Mouse (Mus musculus) hindbrain, embryonic 12.5 days (tissue): ENCODE results near the gene Ptn. TPM values are rescaled to one million over a fixed set of nuclear protein-coding genes. Genes with fewer than 3 reads are reported as not detected.
A peak's percentile ranks its signal among the peaks of the same experiment; 100 is the strongest.

ENCODE experiments used
- ATAC-seq: fragments of 200-750 bp; cut with Nextera tagmentation; 2 replicates; pipeline ENCODE4 v1.8.0; 2017; ENCODE audit warnings: moderate TSS enrichment; ENCODE audit not compliant: low FRiP score
- H3K27ac ChIP-seq: fragments of 300-500 bp; sonication (generic); 2 replicates; pipeline ENCODE4 v1.5.1; 2016; ENCODE audit warnings: mild to moderate bottlenecking
- H3K27me3 ChIP-seq: fragments of 300-500 bp; sonication (generic); 2 replicates; pipeline ENCODE4 v1.6.1; 2016; ENCODE audit warnings: mild to moderate bottlenecking
- H3K36me3 ChIP-seq: fragments of 300-500 bp; sonication (generic); 2 replicates; pipeline ENCODE4 v1.6.1; 2016; ENCODE audit warnings: mild to moderate bottlenecking
- H3K4me1 ChIP-seq: fragments of 300-500 bp; sonication (generic); 2 replicates; pipeline ENCODE4 v1.6.1; 2016
- H3K4me2 ChIP-seq: fragments of 300-500 bp; sonication (generic); replicated peaks from 2 replicates; pipeline ENCODE4 v1.6.1; 2016; ENCODE audit warnings: mild to moderate bottlenecking
- H3K4me3 ChIP-seq: fragments of 300-500 bp; sonication (generic); 2 replicates; pipeline ENCODE4 v1.5.1; 2016; ENCODE audit warnings: mild to moderate bottlenecking
- H3K9ac ChIP-seq: fragments of 300-500 bp; sonication (generic); 2 replicates; pipeline ENCODE4 v1.6.1; 2016; ENCODE audit warnings: mild to moderate bottlenecking, moderate library complexity
- H3K9me3 ChIP-seq: fragments of 300-500 bp; sonication (generic); replicated peaks from 2 replicates; pipeline ENCODE4 v1.6.1; 2016; ENCODE audit warnings: mild to moderate bottlenecking
- WGBS: fragments of 180-500 bp; shearing (Covaris S2); methylation state at CpG from one replicate; pipeline ENCODE4 v1.1.7; 2016; 5-methylcytosine and 5-hydroxymethylcytosine counted together
- polyA plus RNA-seq: library from polyadenylated mRNA; unstranded; fragments of >200 nt; fragmentation: Nextera tagmentation; extraction: Ambion mirVana; gene quantifications from 2 replicates; pipeline ENCODE4 v1.2.1, GENCODE M21; 2016

Gene Ptn
- polyA plus RNA-seq, result 500 and 546 TPM in 2 replicates

DNA sequence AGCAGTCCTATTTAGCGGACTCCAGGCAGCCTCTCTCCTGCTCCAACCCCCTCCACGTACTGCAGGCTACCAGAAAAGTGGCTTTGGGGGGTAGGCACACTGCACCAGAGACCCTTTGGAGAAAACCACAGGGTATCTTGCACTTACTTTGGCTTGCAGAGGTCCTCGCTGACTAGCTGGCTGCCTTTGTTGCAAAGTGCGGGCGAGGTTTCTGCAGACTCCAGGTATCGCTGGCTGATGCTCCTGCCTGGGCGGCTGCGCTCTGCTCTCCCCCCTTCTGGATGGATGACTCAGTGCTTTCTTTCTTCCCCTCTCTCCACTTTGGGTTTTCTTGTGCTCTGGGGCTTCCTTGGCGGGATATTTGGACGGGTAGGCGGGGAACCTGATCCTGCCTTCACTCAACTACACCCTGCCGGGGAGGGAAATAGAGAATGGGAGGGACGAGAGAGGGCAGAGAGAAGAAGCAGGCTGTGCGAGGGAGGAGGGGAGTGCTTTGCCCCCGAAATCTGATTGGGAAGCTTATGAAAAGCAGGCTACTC, at the start of gene Ptn:
Gene Ptn, minus strand, starts transcription at position 474 of the 539 bp plus-strand sequence.
- ATAC-seq, result peak; percentile 85

DNA sequence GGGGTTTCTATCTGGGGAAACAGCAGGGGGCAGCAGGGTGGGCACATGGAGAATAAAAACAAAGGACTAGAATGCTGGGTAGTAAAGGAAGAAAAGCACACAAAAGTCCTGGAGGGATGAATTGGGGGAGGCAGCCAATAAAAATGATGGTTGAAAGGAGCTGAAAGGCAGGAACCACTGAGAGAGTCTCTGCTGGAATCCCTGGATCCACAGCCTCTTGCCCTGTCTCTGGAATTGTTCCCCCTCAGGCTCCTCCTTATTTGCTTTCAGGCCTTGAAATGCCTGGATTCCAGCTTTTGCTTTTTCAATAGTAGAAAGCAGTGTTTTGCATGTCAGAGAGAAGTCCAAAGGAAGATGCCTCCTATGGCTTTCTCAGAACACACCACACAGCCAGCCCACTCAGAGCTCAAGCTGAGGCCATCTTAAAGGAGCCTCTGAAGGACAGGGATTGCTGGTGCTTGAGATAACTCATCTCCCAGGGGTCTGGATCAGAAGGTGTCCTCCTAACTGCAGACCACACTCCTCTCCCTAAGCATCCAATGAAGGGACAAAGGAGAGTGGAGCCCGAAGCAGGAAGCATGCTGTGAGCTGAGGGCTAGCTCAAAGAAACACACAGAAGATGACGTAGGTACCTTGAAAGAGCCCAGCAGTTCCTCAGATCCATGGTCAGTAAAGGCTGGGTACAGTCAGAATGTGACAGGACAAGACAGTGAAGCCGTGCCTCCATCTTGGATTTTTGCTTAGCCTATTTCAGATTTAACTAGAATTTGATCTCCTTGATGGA, 48.4 kb upstream of the Ptn start:
- Histone ChIP-seq H3K36me3 (no peaks in the 10 kb centered on the region), H3K4me1 (peaks cover 6% of the 10 kb centered on the region; the same call in 1 of the 2 replicates), H3K4me3 (no peak overlapping the region), H3K9ac (no peak overlapping the region), H3K9me3 (no peaks in the 10 kb centered on the region), H3K27me3 (no peaks in the 10 kb centered on the region), H3K27ac (peak overlapping the region; percentile 79), H3K4me2 (no peak overlapping the region)
- 26% methylated on average over 3 of the region's 3 CpGs for WGBS
- ATAC-seq, result peak; percentile 61

More for the DNA sequence above, at the start of gene Ptn:
- Histone ChIP-seq H3K9ac (peak within 1 kb of the TSS; percentile 79), H3K4me2 (peak within 1 kb of the TSS; percentile 59), H3K36me3 (no peaks in the 10 kb centered on the region), H3K9me3 (no peaks in the 10 kb centered on the region), H3K27me3 (no peaks in the 10 kb centered on the region), H3K27ac (peak within 1 kb of the TSS; percentile 85), H3K4me1 (peaks cover 17% of the 10 kb centered on the region), H3K4me3 (peak within 1 kb of the TSS; percentile 54)
- under 1% methylated on average over 15 of the region's 15 CpGs for WGBS

- H3K27ac ChIP-seq, result peak overlapping the region; percentile 79
- ATAC-seq, result peak; percentile 81
- no peaks in the 10 kb centered on the region for H3K36me3 ChIP-seq
- H3K4me2 ChIP-seq, result no peak overlapping the region
- no peaks in the 10 kb centered on the region for H3K9me3 ChIP-seq
- 12% methylated on average over 6 of the region's 6 CpGs for WGBS
- H3K4me3 ChIP-seq, result no peak overlapping the region
- H3K4me1 ChIP-seq, result peaks cover 6% of the 10 kb centered on the region; the same call in 1 of the 2 replicates
- no peak overlapping the region for H3K9ac ChIP-seq
- no peaks in the 10 kb centered on the region for H3K27me3 ChIP-seq
Measured at GRCm38 (mm10) chr6:36857627-36858257, 47.7 kb upstream of the Ptn start.

GRCm38 (mm10) chr6:36850422-36851129, 40.6 kb upstream of the Ptn start:
- 74% methylated on average over 7 of the region's 7 CpGs for WGBS
- Histone ChIP-seq H3K27ac (no peak overlapping the region), H3K9ac (no peak overlapping the region), H3K27me3 (no peaks in the 10 kb centered on the region), H3K4me3 (no peak overlapping the region), H3K4me2 (no peak overlapping the region), H3K9me3 (no peaks in the 10 kb centered on the region), H3K36me3 (no peaks in the 10 kb centered on the region), H3K4me1 (no peaks in the 10 kb centered on the region)
- ATAC-seq, result peak; percentile 69; the same call in 1 of the 2 replicates

- WGBS, result 84% methylated on average over 1 of the region's 1 CpGs
Measured at GRCm38 (mm10) chr6:36845288-36845687, 35.3 kb upstream of the Ptn start.

GRCm38 (mm10) chr6:36844258-36844657, 34.2 kb upstream of the Ptn start:
- Histone ChIP-seq H3K4me2 (no peak overlapping the region), H3K27me3 (no peaks in the 10 kb centered on the region), H3K9me3 (no peaks in the 10 kb centered on the region), H3K36me3 (no peaks in the 10 kb centered on the region), H3K4me1 (peaks cover 6% of the 10 kb centered on the region; the same call in 1 of the 2 replicates), H3K9ac (no peak overlapping the region), H3K4me3 (no peak overlapping the region), H3K27ac (no peak overlapping the region)
- 61% methylated on average over 6 of the region's 6 CpGs for WGBS
- no peak for ATAC-seq

More at GRCm38 (mm10) chr6:36845288-36845687, 35.3 kb upstream of the Ptn start:
- Histone ChIP-seq H3K4me3 (no peak overlapping the region), H3K9me3 (no peaks in the 10 kb centered on the region), H3K27ac (no peak overlapping the region), H3K9ac (no peak overlapping the region), H3K4me2 (no peak overlapping the region), H3K27me3 (no peaks in the 10 kb centered on the region), H3K36me3 (no peaks in the 10 kb centered on the region), H3K4me1 (peaks cover 6% of the 10 kb centered on the region; the same call in 1 of the 2 replicates)
- ATAC-seq, result no peak

- Histone ChIP-seq H3K4me1 (peaks cover 6% of the 10 kb centered on the region; the same call in 1 of the 2 replicates), H3K4me2 (no peak overlapping the region)
Measured at GRCm38 (mm10) chr6:36843031-36843488, 33.0 kb upstream of the Ptn start.

DNA sequence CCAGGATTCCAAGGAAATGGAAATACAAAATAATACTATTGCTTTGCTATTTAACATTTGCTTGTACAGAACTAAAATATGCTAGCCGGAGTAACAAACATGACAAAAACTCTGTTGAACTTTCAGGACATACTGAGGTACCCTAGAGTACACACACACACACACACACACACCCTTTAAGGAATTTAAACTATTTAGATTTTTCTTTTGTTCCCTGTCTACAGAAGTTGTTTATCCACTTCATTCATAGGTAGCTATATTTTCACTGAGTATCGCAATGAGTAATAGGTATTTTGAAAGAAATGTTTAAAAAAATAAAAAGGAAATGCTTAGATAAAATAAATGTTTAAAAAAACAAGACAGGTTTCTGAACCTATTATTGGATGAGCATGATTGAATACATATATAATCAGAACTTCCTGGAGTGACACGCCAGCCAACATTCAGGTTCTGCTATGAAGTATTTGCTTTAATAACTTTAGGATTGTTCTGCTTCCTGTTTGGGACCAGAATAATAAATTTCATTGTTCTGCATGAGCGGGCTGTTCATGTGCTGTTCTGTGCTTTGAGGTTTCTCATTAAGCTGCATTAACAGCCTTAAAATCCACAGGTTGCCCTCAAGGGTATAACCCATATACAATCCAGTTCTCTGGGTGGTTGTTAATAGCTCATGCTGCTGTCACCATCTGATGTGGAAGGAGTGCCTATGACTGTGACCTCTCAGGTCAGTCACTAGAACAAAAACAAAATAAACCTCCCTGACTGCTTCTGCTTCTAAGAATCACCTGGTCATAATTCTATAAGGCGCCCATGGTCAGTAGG, 32.3 kb upstream of the Ptn start:
- no peaks in the 10 kb centered on the region for H3K27me3 ChIP-seq
- ATAC-seq, result no peak
- peaks cover 6% of the 10 kb centered on the region; the same call in 1 of the 2 replicates for H3K4me1 ChIP-seq
- 69% methylated on average over 5 of the region's 5 CpGs for WGBS
- H3K4me2 ChIP-seq, result no peak overlapping the region
- H3K4me3 ChIP-seq, result no peak overlapping the region
- H3K36me3 ChIP-seq, result no peaks in the 10 kb centered on the region
- H3K9ac ChIP-seq, result no peak overlapping the region
- no peaks in the 10 kb centered on the region for H3K9me3 ChIP-seq
- H3K27ac ChIP-seq, result no peak overlapping the region

More at GRCm38 (mm10) chr6:36843031-36843488, 33.0 kb upstream of the Ptn start:
- WGBS, result 64% methylated on average over 3 of the region's 3 CpGs
- H3K27me3 ChIP-seq, result no peaks in the 10 kb centered on the region
- no peaks in the 10 kb centered on the region for H3K9me3 ChIP-seq
- H3K27ac ChIP-seq, result no peak overlapping the region
- H3K4me3 ChIP-seq, result no peak overlapping the region
- ATAC-seq, result no peak
- no peak overlapping the region for H3K9ac ChIP-seq
- H3K36me3 ChIP-seq, result no peaks in the 10 kb centered on the region

DNA sequence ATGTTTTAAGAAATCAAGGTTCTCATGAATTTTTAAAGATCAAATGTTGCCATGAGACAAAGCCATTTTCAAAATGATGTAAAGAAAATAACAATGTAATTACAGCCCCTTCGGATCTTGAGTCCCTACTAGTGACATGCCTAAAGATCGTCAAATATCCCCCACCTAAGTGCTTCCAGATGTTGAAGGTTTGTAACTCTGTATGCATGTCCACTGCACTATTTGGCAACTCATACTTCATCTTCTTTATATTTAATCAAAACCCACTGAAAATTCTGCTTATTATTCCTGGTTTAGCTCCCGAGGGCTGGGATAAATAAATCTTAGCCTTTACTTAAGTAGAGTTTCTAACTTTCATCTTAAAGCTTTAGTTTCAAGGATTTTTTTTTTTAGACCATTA, 31.7 kb upstream of the Ptn start:
- no peak for ATAC-seq
- H3K9me3 ChIP-seq, result no peaks in the 10 kb centered on the region
- no peaks in the 10 kb centered on the region for H3K27me3 ChIP-seq
- H3K36me3 ChIP-seq, result no peaks in the 10 kb centered on the region
- no peak overlapping the region for H3K4me3 ChIP-seq
- no peak overlapping the region for H3K27ac ChIP-seq
- H3K4me1 ChIP-seq, result peaks cover 6% of the 10 kb centered on the region; the same call in 1 of the 2 replicates
- 62% methylated on average over 3 of the region's 3 CpGs for WGBS
- H3K4me2 ChIP-seq, result no peak overlapping the region
- no peak overlapping the region for H3K9ac ChIP-seq

DNA sequence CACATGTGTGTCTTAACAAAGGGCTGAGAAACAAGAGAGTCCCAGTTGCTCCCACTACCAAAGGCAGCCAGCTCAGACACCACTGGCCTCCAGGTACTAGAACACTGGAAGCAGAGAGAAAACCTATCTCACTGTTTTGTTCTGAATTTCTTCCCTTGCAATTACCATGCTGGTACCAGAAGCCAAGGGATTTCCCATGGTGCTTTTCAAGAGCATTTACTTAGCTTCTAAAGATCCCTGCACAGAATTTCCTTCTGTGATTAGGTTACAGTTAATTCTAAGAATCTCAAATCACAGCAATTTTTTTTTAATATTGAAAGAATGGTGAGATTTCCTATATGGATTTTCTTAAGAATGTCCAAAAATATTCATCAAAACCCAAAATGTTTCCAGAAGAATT, 31.2 kb upstream of the Ptn start:
- Histone ChIP-seq H3K27ac (no peak overlapping the region), H3K4me3 (no peak overlapping the region), H3K4me1 (peaks cover 6% of the 10 kb centered on the region; the same call in 1 of the 2 replicates), H3K9ac (no peak overlapping the region), H3K36me3 (no peaks in the 10 kb centered on the region), H3K27me3 (no peaks in the 10 kb centered on the region), H3K4me2 (no peak overlapping the region), H3K9me3 (no peaks in the 10 kb centered on the region)
- ATAC-seq, result no peak

- no peak for ATAC-seq
- WGBS, result 96% methylated on average over 1 of the region's 1 CpGs
- Histone ChIP-seq H3K4me2 (no peak overlapping the region), H3K9me3 (no peaks in the 10 kb centered on the region), H3K4me1 (peaks cover 6% of the 10 kb centered on the region; the same call in 1 of the 2 replicates), H3K27me3 (no peaks in the 10 kb centered on the region), H3K27ac (no peak overlapping the region), H3K36me3 (no peaks in the 10 kb centered on the region), H3K9ac (no peak overlapping the region), H3K4me3 (no peak overlapping the region)
Measured at GRCm38 (mm10) chr6:36838747-36839146, 28.7 kb upstream of the Ptn start.
